Mouse (Mus musculus) ovary, adult 2 months (tissue): Measurements from ENCODE around the gene Gap43. TPM values are rescaled to one million over a fixed set of nuclear protein-coding genes. Genes with fewer than 3 reads are reported as not detected.

Experiments used
- polyA plus RNA-seq: library from polyadenylated mRNA; depleted of rRNA; stranded (reverse); fragments of >200 nt; gene quantifications from 2 replicates; pipeline ENCODE4 v1.2.3, GENCODE M21; 2012; rRNA removed

Gene Gap43
- polyA plus RNA-seq: 0.21 and 0.28 TPM in 2 replicates

DNA sequence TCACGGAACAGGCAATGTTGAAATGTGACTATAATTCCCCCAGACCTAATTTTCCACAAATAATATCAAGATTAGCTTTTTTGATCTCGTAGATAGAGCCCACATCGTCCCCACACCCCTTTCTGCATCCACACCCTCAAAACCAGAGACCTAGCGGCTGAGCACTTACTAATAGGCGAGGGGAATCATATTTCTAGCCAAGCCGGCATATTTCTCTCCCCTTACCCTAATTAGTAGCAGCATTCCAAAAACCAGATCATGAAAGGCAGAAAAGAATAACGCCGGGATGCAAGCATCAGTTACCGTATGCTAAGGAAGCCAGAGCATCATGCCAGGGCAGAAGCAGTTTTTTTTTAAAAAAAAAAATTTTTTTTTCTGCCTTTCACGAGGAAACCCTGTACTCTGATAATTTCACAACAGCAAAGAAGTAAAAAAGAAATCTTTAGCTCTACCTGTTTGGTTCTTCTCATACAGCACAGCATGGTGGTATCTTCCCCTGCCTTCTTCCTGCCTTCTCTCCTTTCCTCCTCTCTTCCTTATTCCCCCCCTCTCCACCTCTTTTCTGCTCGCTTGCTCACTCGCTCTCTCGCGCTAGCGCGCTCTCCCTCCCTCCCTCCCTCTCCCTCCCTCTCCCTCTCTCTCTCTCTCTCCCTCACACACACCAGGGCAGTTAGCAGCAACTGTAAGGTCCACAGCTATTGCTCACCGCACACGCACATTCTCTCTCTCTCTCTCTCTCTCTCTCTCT, at the start of gene Gap43:
Gap43 (minus strand) TSS at position 631 of the 748 bp plus-strand sequence.

